Mouse (Mus musculus) lung, adult 2 months (tissue): Measurements from ENCODE around the gene Il4ra.

Source experiments
- CTCF ChIP-seq: fragments of 200-500 bp; IDR thresholded peaks from 2 replicates; pipeline ENCODE4 v1.5.1; 2011; ENCODE audit warnings: mild to moderate bottlenecking, low read length, control low read depth; ENCODE audit not compliant: insufficient read depth
- POLR2A ChIP-seq: fragments of 200-500 bp; IDR thresholded peaks from 2 replicates; pipeline ENCODE4 v1.6.1; 2011; ENCODE audit warnings: low read depth, mild to moderate bottlenecking, control low read depth, low read length, borderline replicate concordance; ENCODE audit errors: extremely low read depth

DNA sequence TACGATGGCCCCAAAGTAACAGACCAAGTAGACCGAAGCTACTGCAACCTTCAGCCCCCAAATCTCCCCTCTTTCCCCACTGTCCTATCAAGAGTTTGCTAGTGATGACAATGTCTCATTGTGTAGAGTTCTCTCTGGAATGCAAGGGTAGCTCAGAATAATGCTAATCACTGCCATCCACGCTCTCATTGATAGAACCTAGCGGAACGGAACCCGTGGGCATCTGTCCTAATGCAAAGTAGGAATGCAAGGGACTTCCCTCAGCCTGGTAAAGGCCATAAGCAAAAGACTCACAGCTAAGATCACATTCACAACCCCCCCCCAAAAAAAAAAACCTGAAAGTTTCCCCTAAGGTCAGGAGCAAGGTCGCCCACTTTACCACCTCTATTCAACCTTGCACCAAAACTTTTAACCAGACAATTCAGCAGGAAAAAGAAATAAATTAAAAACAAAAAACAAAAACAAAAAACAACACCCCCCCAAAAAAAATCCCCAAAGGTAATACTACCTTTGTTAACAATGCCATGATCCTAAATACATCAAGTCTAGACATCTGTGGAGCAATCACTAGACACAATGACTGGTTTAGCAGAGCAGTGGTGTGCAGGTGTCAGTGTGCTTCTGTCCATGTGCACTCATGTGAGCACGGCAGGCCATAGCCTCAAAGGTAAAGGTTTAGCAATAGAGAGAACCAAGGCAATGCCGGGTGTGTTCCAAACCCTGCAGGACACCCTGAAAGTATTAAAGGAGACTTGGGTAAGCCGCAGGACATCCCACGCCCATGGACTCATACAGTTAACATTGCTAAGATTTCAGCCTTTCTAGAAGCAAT lies 45.8 kb downstream of the Il4ra start:
- TF ChIP-seq POLR2A (no peak), CTCF (no peak)
